ENCODE assay signal across 24 mouse cellular contexts in genomic region chr6:144792871-144793270, GRCm38 (mm10). TPM values are rescaled to one million over a fixed set of nuclear protein-coding genes. Genes with fewer than 3 reads are reported as not detected.
A peak's percentile ranks its signal among the peaks of the same experiment; 100 is the strongest.
DNase-seq lines count a peak whose midpoint lies in the region; ATAC-seq and TF ChIP-seq lines count a peak whose summit lies in the region.
"Had no signal": no experiment of that assay in that cellular context is flagged by ENCODE, and none has a peak within 500 bp of the region (broad histone marks: within the 10 kb centered on the region; RNA-seq: fewer than 3 reads in every experiment).

No protein-coding gene starts in this region.

- no peaks in the 10 kb centered on the region for H3K9me3 ChIP-seq in heart, embryonic 12.5 days (replicated peaks)
- no peaks in the 10 kb centered on the region for H3K9me3 ChIP-seq in midbrain, embryonic 14.5 days (ENCODE audit: control insufficient read depth, low read length)
- H3K9me3 ChIP-seq in midbrain, embryonic 10.5 days (replicated peaks): no peaks in the 10 kb centered on the region
- H3K9me3 ChIP-seq in neural tube, embryonic 15.5 days (replicated peaks): no peaks in the 10 kb centered on the region
- H3K9me3 ChIP-seq: embryonic facial prominence, embryonic 12.5 days; embryonic facial prominence, embryonic 15.5 days; forebrain, embryonic 12.5 days; heart, embryonic 13.5 days; hindbrain, embryonic 15.5 days had no signal

- 85% methylated on average over 8 of the region's 8 CpGs for whole genome bisulfite sequencing in heart, embryonic 12.5 days
- 78% methylated on average over 8 of the region's 8 CpGs for WGBS in midbrain, embryonic 14.5 days
- WGBS in midbrain, embryonic 10.5 days: 89% methylated on average over 8 of the region's 8 CpGs
- WGBS in neural tube, embryonic 15.5 days: 83% methylated on average over 8 of the region's 8 CpGs

- no peaks in the 10 kb centered on the region for H3K36me3 ChIP-seq in heart, embryonic 12.5 days
- no peaks in the 10 kb centered on the region for H3K36me3 ChIP-seq in midbrain, embryonic 14.5 days (ENCODE audit: control insufficient read depth, insufficient read depth, low read length)
- no peaks in the 10 kb centered on the region for H3K36me3 ChIP-seq in midbrain, embryonic 10.5 days
- no peaks in the 10 kb centered on the region for H3K36me3 ChIP-seq in neural tube, embryonic 15.5 days
- H3K36me3 ChIP-seq: embryonic facial prominence, embryonic 12.5 days; embryonic facial prominence, embryonic 15.5 days; forebrain, embryonic 12.5 days; heart, embryonic 13.5 days; hindbrain, embryonic 15.5 days had no signal

- H3K27ac ChIP-seq in heart, embryonic 12.5 days (ENCODE audit: poor library complexity, severe bottlenecking): no peak overlapping the region
- 0 out of 2 replicates have a peak overlapping the region, but pooled peaks have one; percentile 8 for H3K27ac ChIP-seq in midbrain, embryonic 14.5 days (replicated peaks; ENCODE audit: low read depth, low read length)
- no peak overlapping the region for H3K27ac ChIP-seq in midbrain, embryonic 10.5 days (replicated peaks)
- H3K27ac ChIP-seq in neural tube, embryonic 15.5 days (replicated peaks): no peak overlapping the region
- H3K27ac ChIP-seq: embryonic facial prominence, embryonic 12.5 days; embryonic facial prominence, embryonic 15.5 days; forebrain, embryonic 12.5 days; gastrocnemius, adult 2 months; heart, embryonic 13.5 days; hindbrain, embryonic 15.5 days had no signal

- H3K4me3 ChIP-seq in heart, embryonic 12.5 days: no peak overlapping the region
- no peak overlapping the region for H3K4me3 ChIP-seq in midbrain, embryonic 14.5 days (replicated peaks; ENCODE audit: low read depth, low read length)
- no peak overlapping the region for H3K4me3 ChIP-seq in midbrain, embryonic 10.5 days
- H3K4me3 ChIP-seq in neural tube, embryonic 15.5 days (replicated peaks): no peak overlapping the region
- H3K4me3 ChIP-seq: embryonic facial prominence, embryonic 12.5 days; embryonic facial prominence, embryonic 15.5 days; forebrain, embryonic 12.5 days; gastrocnemius, adult 2 months; heart, embryonic 13.5 days; hindbrain, embryonic 15.5 days had no signal

- H3K9ac ChIP-seq in heart, embryonic 12.5 days: no peak overlapping the region
- H3K9ac ChIP-seq in midbrain, embryonic 14.5 days (replicated peaks; ENCODE audit: low read length): no peak overlapping the region
- H3K9ac ChIP-seq in neural tube, embryonic 15.5 days (replicated peaks): no peak overlapping the region
- H3K9ac ChIP-seq: embryonic facial prominence, embryonic 12.5 days; embryonic facial prominence, embryonic 15.5 days; forebrain, embryonic 12.5 days; heart, embryonic 13.5 days; hindbrain, embryonic 15.5 days had no signal

- no peak overlapping the region for H3K4me2 ChIP-seq in heart, embryonic 12.5 days
- H3K4me2 ChIP-seq in midbrain, embryonic 14.5 days (ENCODE audit: low read length): no peak overlapping the region
- no peak overlapping the region for H3K4me2 ChIP-seq in neural tube, embryonic 15.5 days
- H3K4me2 ChIP-seq: embryonic facial prominence, embryonic 12.5 days; embryonic facial prominence, embryonic 15.5 days; forebrain, embryonic 12.5 days; heart, embryonic 13.5 days; hindbrain, embryonic 15.5 days had no signal

- no peak for TF ChIP-seq POLR2A in brain, embryonic 14.5 days (IDR thresholded peaks at IDR 0.05; ENCODE audit: borderline replicate concordance, extremely low read depth, insufficient read depth, insufficient read length, poor library complexity, severe bottlenecking)

- no peak for TF ChIP-seq CTCF in brain, embryonic 14.5 days (IDR thresholded peaks at IDR 0.05; ENCODE audit: borderline replicate concordance, extremely low read depth, insufficient read depth, insufficient read length)

- H3K4me1 ChIP-seq in heart, embryonic 12.5 days (replicated peaks): no peaks in the 10 kb centered on the region
- H3K4me1 ChIP-seq in midbrain, embryonic 14.5 days (ENCODE audit: control insufficient read depth, insufficient read depth, low read length): no peaks in the 10 kb centered on the region
- peaks cover 12% of the 10 kb centered on the region for H3K4me1 ChIP-seq in midbrain, embryonic 10.5 days
- no peaks in the 10 kb centered on the region for H3K4me1 ChIP-seq in neural tube, embryonic 15.5 days
- H3K4me1 ChIP-seq: embryonic facial prominence, embryonic 12.5 days; heart, embryonic 13.5 days; hindbrain, embryonic 15.5 days had no signal

- peaks cover 8% of the 10 kb centered on the region; the same call in 1 of the 2 replicates for H3K27me3 ChIP-seq in heart, embryonic 12.5 days (replicated peaks)
- H3K27me3 ChIP-seq in midbrain, embryonic 14.5 days (ENCODE audit: control insufficient read depth, insufficient read depth, low read length): no peaks in the 10 kb centered on the region
- H3K27me3 ChIP-seq in midbrain, embryonic 10.5 days (ENCODE audit: low read depth, poor library complexity, severe bottlenecking): no peaks in the 10 kb centered on the region
- H3K27me3 ChIP-seq in neural tube, embryonic 15.5 days (replicated peaks): no peaks in the 10 kb centered on the region
- H3K27me3 ChIP-seq: embryonic facial prominence, embryonic 12.5 days; forebrain, embryonic 12.5 days; heart, embryonic 13.5 days; hindbrain, embryonic 15.5 days had no signal

- peak; percentile 77 for DNase-seq in heart, adult 11 months
- DNase-seq in midbrain, embryonic 14.5 days: no peak
- no peak for DNase-seq in midbrain, embryonic 10.5 days (ENCODE audit: low spot score)
- DNase-seq in neural tube, embryonic 10.5 days (ENCODE audit: extremely low spot score, low spot score): peak; percentile 9
- peak; percentile 48 for DNase-seq in brain, embryonic 14.5 days (ENCODE audit: low read depth)
- DNase-seq: adrenal gland, adult 2 months; adrenal gland, postnatal 14 days; cerebellum, adult 11-12 months; cerebellum, adult 8-10 months; cerebellum, postnatal 25 days; gastrocnemius, adult 2 months; gastrocnemius, postnatal 14 days; heart, adult 18-20 months; heart, postnatal 14 days; heart, postnatal 4 days had no signal

- no peak for ATAC-seq in heart, embryonic 12.5 days (ENCODE audit: insufficient number of reproducible peaks, low FRiP score)
- no peak for ATAC-seq in midbrain, embryonic 14.5 days (ENCODE audit: low FRiP score, low TSS enrichment)
- ATAC-seq in neural tube, embryonic 15.5 days (ENCODE audit: low FRiP score): no peak
- ATAC-seq in frontal cortex, adult (ENCODE audit: low TSS enrichment): no peak
- ATAC-seq: forebrain, embryonic 16.5 days had no signal

RNA-seq across cellular contexts. Expression of gene Sox5, which starts 11.1 kb away (rescaled TPM):
- 17.9 and 19.9 TPM in 2 replicates for polyA plus RNA-seq in heart, embryonic 12.5 days (2016; fragmentation: Nextera tagmentation; extraction: Ambion mirVana)
- polyA plus RNA-seq in midbrain, embryonic 14.5 days (2014; fragmentation: Nextera tagmentation; extraction: Ambion mirVana): 24.5 and 29.7 TPM in 2 replicates
- polyA plus RNA-seq in midbrain, embryonic 10.5 days (2016; fragmentation: Nextera tagmentation; extraction: Ambion mirVana): 28.2 and 37.2 TPM in 2 replicates
- polyA plus RNA-seq in neural tube, embryonic 15.5 days (2015; fragmentation: Nextera tagmentation; extraction: Ambion mirVana): 32.0 and 34.8 TPM in 2 replicates
- 30.3 and 40.8 TPM in 2 replicates for polyA plus RNA-seq in brain, embryonic 14.5 days (2012; rRNA removed)

Comparison
In these comparisons a context has a peak if more than half of its experiments do, and no peak if none do; other contexts are left out.
1. DNase-seq: peak in heart, adult 11 months (single experiment), neural tube, embryonic 10.5 days (single experiment) and brain, embryonic 14.5 days (single experiment); none in midbrain, embryonic 14.5 days (single experiment) and midbrain, embryonic 10.5 days (single experiment).